Mouse (Mus musculus) spleen, postnatal 36 days (tissue): ENCODE data around the gene Zfp804a.

ENCODE experiments used
- DNase-seq, 2 experiments: peaks; one replicate each; pipeline ENCODE4 v3.0.0; 2022; ENCODE audit warnings: low spot score in 2 of 2, mixed read lengths in 1 of 2

Gene Zfp804a

GRCm38 (mm10) chr2:82253382-82253781 is 200.4 kb downstream of the Zfp804a start:
- DNase-seq: no peak

- DNase-seq: no peak
These were observed 229.7 kb downstream of the Zfp804a start for GRCm38 (mm10) chr2:82282591-82283269.

GRCm38 (mm10) chr2:82294932-82295493 is 242.0 kb downstream of the Zfp804a start:
- no peak for DNase-seq
